Mouse (Mus musculus) left cerebral cortex, adult 6 months (tissue): ENCODE results near the gene Qrich2. TPM values are rescaled to one million over a fixed set of nuclear protein-coding genes. Genes with fewer than 3 reads are reported as not detected.

Experiments
- long read RNA-seq, 2 experiments: library from polyadenylated mRNA; unstranded; transcript quantifications; one replicate each; pipeline ENCODE4 v2.0.0; 2019 to 2020
- polyA plus RNA-seq: library from polyadenylated mRNA; unstranded; fragments of <200 nt; fragmentation: Nextera tagmentation; gene quantifications from 2 replicates; pipeline ENCODE4 v1.2.3, GENCODE M21; 2021

Gene Qrich2
- 0.05 TPM in 1 of 2 replicates, not detected in the other for polyA plus RNA-seq
- long read RNA-seq, experiment 1: 0 reads
- long read RNA-seq, experiment 2, partial matches to known transcripts: 1 of 1 reads
- long read RNA-seq, experiment 2, other reads (novel, unspliced or antisense): 0 of 1 reads

DNA sequence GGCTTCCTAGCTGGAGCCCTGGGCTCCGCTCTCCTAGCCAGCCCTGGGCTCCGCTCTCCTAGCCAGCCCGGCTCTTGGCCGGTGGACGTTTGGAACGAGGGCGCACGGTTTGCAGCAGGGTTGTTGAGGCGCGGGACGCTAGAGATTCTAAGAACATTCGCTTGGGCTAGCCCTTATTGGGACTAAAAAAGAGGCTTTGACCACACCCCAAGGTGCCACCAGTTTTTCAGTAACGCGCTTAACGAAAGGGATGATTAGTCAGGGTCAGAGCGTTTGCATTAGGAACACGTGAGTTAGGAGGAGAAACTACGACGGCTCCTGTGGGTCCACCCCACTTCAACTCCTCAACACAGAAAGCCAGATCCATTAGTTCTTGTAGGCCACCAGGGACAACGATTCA lies at the start of gene Qrich2:
Gene Qrich2, minus strand, starts transcription at position 101 of the 400 bp plus-strand sequence.

DNA sequence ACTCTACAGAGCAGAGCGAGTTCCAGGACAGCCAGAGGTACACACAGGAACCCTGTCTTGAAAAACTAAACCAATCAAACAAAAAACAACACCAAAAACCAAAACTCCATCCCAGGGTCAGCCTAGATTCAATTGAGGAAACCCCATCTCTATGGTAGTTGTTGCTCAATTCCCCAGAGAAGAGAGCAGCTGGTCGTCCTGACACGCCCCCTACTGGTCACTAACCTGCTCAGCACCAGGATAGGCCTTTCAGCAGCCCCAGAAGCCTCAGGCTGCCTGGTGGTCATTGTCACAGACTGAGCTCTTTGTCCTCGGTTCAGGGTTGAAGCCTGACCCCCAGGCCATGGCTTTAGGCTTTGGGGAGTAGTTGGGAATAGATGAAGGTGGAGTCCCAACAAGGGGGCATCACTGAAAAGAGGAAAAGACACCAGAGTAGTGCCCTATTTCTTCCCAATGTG lies 27.8 kb upstream of the Qrich2 start, which contains the start of gene Prpsap1:
Gene Prpsap1, minus strand, starts transcription at position 408 of the 458 bp plus-strand sequence.

DNA sequence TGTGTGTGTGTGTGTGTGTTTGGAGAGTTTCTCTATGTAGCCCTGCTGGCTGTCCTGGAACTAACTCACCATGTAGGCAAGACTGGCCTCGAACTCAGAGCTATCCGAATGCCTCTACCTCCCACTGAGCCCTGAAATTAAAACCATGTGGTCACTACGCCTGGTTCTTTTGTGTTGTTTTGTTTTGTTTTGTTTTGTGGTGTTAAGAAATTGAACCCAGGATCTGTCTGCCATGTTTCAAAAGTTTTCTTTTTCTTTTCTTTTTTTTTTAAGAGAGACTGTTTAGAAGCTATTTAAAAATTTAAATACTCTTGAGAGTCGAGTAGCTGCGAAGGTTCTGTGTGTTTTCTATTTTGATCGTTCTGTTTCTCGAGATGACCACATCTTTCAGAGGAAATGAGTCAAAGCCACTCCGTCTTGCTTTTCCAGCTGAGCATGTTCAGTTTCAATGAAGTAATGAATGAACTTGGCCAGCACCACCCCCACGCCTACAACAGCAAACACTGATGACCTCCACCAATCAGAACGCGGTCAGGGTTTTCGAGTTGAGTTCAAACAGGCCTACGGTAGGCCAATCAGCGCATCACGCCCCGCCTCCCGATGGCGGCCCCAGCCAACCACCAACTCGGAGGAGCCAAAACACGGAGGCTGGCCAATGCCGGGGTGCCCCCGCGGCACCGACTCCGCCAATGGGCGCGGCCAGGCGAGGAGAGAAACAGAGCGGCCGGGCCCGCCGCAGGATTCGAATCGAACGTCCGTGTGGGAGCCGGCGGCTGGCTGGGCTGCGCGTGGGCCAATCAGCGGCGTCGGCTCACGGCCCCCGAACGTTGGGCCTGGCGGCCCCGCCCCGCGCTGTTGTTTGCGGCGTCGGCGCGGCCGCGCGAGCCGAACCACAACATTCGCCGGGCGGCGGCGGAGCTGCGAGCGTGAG lies 32.4 kb downstream of the Qrich2 start, which contains the start of gene Ubald2:
Gene Ubald2, plus strand, starts transcription at position 739 of the 931 bp plus-strand sequence.

DNA sequence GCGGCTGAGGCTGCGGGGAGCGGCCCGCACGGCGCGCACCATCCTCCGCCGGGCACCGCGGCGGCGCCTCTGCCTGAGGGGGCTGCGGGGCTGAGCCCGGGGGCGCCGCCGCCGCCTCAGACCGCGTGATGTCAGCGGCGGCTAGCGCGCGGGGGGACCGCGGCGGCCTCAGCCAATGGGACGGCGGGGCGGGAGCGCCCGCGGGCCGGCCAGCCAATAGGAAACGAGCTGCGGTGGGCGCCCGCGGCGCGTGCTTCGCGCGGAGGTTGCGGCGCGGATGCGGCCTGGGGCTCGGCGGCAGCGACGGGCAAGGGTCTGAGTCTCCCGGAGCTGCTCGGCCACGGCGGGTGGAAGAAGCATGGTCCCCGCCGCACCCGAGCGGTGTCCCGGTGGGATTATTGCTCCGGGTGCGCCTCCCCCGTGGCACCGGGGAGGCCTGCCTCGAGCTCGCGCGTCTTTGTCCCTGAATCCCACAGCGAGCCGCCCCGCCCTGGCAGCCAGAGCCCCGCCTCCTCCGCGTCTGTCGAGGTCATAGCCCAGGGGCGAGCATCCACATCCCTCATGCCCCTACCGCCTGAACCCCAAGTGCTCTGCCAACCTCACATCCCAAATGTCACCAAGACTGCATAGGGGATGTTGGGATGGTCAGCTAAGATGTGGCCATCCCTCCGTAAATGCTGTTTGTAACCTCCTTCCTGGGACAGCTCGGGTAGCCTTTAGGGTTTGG lies 53.0 kb downstream of the Qrich2 start, which contains the start of gene Rnf157:
Gene Rnf157, minus strand, starts transcription at position 129 of the 727 bp plus-strand sequence.

Other genes starting within 250 kb of the Qrich2 start
- 0.53 and 0.79 TPM in 2 replicates for gene Evpl, start 228.2 kb downstream of the Qrich2 start, polyA plus RNA-seq
- gene Srp68, start 192.0 kb downstream of the Qrich2 start, polyA plus RNA-seq: 25.9 and 34.4 TPM in 2 replicates
- gene Galr2, start 185.3 kb downstream of the Qrich2 start, polyA plus RNA-seq: not detected in 2 replicates
- gene Exoc7, start 159.0 kb downstream of the Qrich2 start, polyA plus RNA-seq: 44.9 and 81.5 TPM in 2 replicates
- gene Foxj1, start 130.8 kb downstream of the Qrich2 start, polyA plus RNA-seq: 1.0 and 3.7 TPM in 2 replicates
- 36.6 and 49.2 TPM in 2 replicates for gene Rnf157, start 53.2 kb downstream of the Qrich2 start, polyA plus RNA-seq
- gene Ubald2, start 32.1 kb downstream of the Qrich2 start, polyA plus RNA-seq: 4.5 and 15.9 TPM in 2 replicates
- 54.8 and 59.0 TPM in 2 replicates for gene Prpsap1, start 28.0 kb upstream of the Qrich2 start, polyA plus RNA-seq
- 4.8 and 4.9 TPM in 2 replicates for gene Sphk1, start 64.7 kb upstream of the Qrich2 start, polyA plus RNA-seq
- gene Ube2o, start 115.2 kb upstream of the Qrich2 start, polyA plus RNA-seq: 16.7 and 25.2 TPM in 2 replicates
- 0.10 and 0.18 TPM in 2 replicates for gene Aanat, start 120.2 kb upstream of the Qrich2 start, polyA plus RNA-seq
- 0.18 and 0.51 TPM in 2 replicates for gene Rhbdf2, start 160.8 kb upstream of the Qrich2 start, polyA plus RNA-seq
- gene Prcd, start 187.3 kb upstream of the Qrich2 start, polyA plus RNA-seq: 13.9 and 15.9 TPM in 2 replicates
- 31.5 and 55.9 TPM in 2 replicates for gene Cygb, start 188.1 kb upstream of the Qrich2 start, polyA plus RNA-seq